In genomic region chr7:3329776-3330546, GRCm38 (mm10) we compare ENCODE assay signal across 1 mouse cellular context.
TF ChIP-seq lines count a peak whose summit lies in the region.

No protein-coding gene starts in this region.

TF ChIP-seq in CH12.LX, 34 proteins besides CTCF, POLR2A, EP300 and RAD21 (continued from another document):
- TF ChIP-seq ZKSCAN1 (IDR thresholded peaks at IDR 0.05; ENCODE audit: borderline replicate concordance, low read depth, low read length) (no peak), ZMIZ1 (IDR thresholded peaks at IDR 0.05; ENCODE audit: low read depth, low read length) (no peak), SMC3 (IDR thresholded peaks at IDR 0.05; ENCODE audit: low read depth, low read length) (peak; percentile 85), BHLHE40 (IDR thresholded peaks at IDR 0.05; ENCODE audit: low read depth, low read length) (no peak), MYC (IDR thresholded peaks at IDR 0.05; ENCODE audit: low read depth, low read length) (no peak), MAX (IDR thresholded peaks at IDR 0.05; ENCODE audit: low read length) (no peak), ETS1 (conservative IDR thresholded peaks at IDR 0.05; ENCODE audit: low read depth, low read length) (no peak), TCF12 (IDR thresholded peaks at IDR 0.05; ENCODE audit: low read depth, low read length) (no peak), USF1 (IDR thresholded peaks at IDR 0.05; ENCODE audit: low read depth, low read length) (no peak), TBP (conservative IDR thresholded peaks at IDR 0.05; ENCODE audit: low read depth, low read length) (no peak), JUND (conservative IDR thresholded peaks at IDR 0.05; ENCODE audit: low read depth, low read length) (no peak), KAT2A (IDR thresholded peaks at IDR 0.05; ENCODE audit: insufficient replicate concordance, low read length) (no peak), MXI1 (IDR thresholded peaks at IDR 0.05; ENCODE audit: low read depth, low read length) (no peak), ZC3H11A (IDR thresholded peaks at IDR 0.05; ENCODE audit: low read depth, low read length) (peak; percentile 40), CHD2 (IDR thresholded peaks at IDR 0.05; ENCODE audit: low read length) (no peak)
